Mouse (Mus musculus): ENCODE data around the gene Mllt1. TPM values are rescaled to one million over a fixed set of nuclear protein-coding genes. Genes with fewer than 3 reads are reported as not detected.

Gene Mllt1
- total and polyA plus RNA-seq, 3 experiments = 25.0 to 63.0 TPM; not detected in 1

DNA sequence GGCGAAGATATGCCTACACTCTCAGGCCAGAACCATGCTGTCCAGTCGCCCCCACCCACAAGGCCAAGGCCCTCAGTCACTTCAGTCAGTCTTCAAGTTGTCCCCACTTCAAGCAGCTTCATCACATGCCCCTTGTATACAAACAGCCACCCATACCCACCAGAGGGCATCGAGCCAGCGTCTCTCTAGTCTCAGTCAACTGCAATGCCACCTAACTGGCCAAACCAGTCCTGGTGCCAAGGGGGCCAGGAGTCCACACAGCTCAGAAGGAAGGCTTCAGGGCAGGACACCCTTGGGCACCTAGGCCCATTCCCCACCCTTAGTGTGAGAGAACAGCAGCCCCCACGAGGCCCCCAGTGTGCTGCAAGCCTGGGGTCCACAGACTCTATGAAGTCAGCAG is 28.1 kb downstream of the Mllt1 start:
- H3K4me1 ChIP-seq (ENCODE audit: control insufficient read depth in 1 of 2, insufficient read depth in 2 of 2, low read length in 2 of 2) = no peaks in the 10 kb centered on the region
- no peak overlapping the region for H3K27ac ChIP-seq (ENCODE audit: control insufficient read depth, low read depth, low read length)
- H3K27me3 ChIP-seq (ENCODE audit: control insufficient read depth in 1 of 2, insufficient read depth in 2 of 2, low read length in 2 of 2) = no peaks in the 10 kb centered on the region
- no peak for TF ChIP-seq TBP (IDR thresholded peaks at IDR 0.05; ENCODE audit: low read depth, low read length)
- no peak for TF ChIP-seq MAX (IDR thresholded peaks at IDR 0.05; ENCODE audit: low read length)
- TF ChIP-seq NELFE (IDR thresholded peaks at IDR 0.05; ENCODE audit: low read depth, low read length) = no peak
- TF ChIP-seq RCOR1 (IDR thresholded peaks at IDR 0.05; ENCODE audit: low read depth, low read length) = no peak
- H3K79me2 ChIP-seq (ENCODE audit: control insufficient read depth, insufficient read depth, low read length, poor library complexity) = no peaks in the 10 kb centered on the region
- no peak overlapping the region for H3K9ac ChIP-seq (ENCODE audit: control insufficient read depth, low read depth, low read length, poor library complexity, severe bottlenecking)
- peaks cover 0 to 2% of the 10 kb centered on the region in 2 experiments; a peak in 2 of 4 replicates for H3K36me3 ChIP-seq (ENCODE audit: control insufficient read depth in 1 of 2, insufficient read depth in 2 of 2, low read length in 2 of 2)
- DNase-seq (ENCODE audit: low read depth, low spot score) = no peak
- no peak overlapping the region for H3K4me3 ChIP-seq (ENCODE audit: control insufficient read depth in 1 of 2, insufficient read depth in 1 of 2, low read depth in 2 of 2, low read length in 2 of 2)
- no peaks in the 10 kb centered on the region for H3K9me3 ChIP-seq (replicated peaks; ENCODE audit: insufficient read depth, low read length)

GRCm38 (mm10) chr17:56906166-56906565 is 29.0 kb downstream of the Mllt1 start:
- no peaks in the 10 kb centered on the region for H3K79me2 ChIP-seq (ENCODE audit: control insufficient read depth, insufficient read depth, low read length, poor library complexity)
- DNase-seq (ENCODE audit: low read depth, low spot score) = no peak
- H3K27me3 ChIP-seq (ENCODE audit: control insufficient read depth in 1 of 2, insufficient read depth in 2 of 2, low read length in 2 of 2) = no peaks in the 10 kb centered on the region
- no peak overlapping the region for H3K9ac ChIP-seq (ENCODE audit: control insufficient read depth, low read depth, low read length, poor library complexity, severe bottlenecking)
- H3K4me1 ChIP-seq (ENCODE audit: control insufficient read depth in 1 of 2, insufficient read depth in 2 of 2, low read length in 2 of 2) = no peaks in the 10 kb centered on the region
- no peak overlapping the region for H3K4me3 ChIP-seq (ENCODE audit: control insufficient read depth in 1 of 2, insufficient read depth in 1 of 2, low read depth in 2 of 2, low read length in 2 of 2)
- no peak overlapping the region for H3K27ac ChIP-seq (ENCODE audit: control insufficient read depth, low read depth, low read length)
- H3K9me3 ChIP-seq (replicated peaks; ENCODE audit: insufficient read depth, low read length) = no peaks in the 10 kb centered on the region
- peaks cover 0 to 2% of the 10 kb centered on the region in 2 experiments; a peak in 2 of 4 replicates for H3K36me3 ChIP-seq (ENCODE audit: control insufficient read depth in 1 of 2, insufficient read depth in 2 of 2, low read length in 2 of 2)
- TF ChIP-seq ELF1 (IDR thresholded peaks at IDR 0.05; ENCODE audit: low read depth, low read length) (no peak), GATA1 (IDR thresholded peaks at IDR 0.05; ENCODE audit: low read depth, low read length) (no peak), ZKSCAN1 (IDR thresholded peaks at IDR 0.05; ENCODE audit: low read depth, low read length) (no peak), KAT2A (conservative IDR thresholded peaks at IDR 0.05; ENCODE audit: low read depth, low read length) (no peak), GABPA (IDR thresholded peaks at IDR 0.05; ENCODE audit: low read depth, low read length) (no peak), TAL1 (IDR thresholded peaks at IDR 0.05; ENCODE audit: low read length) (no peak), SMC3 (IDR thresholded peaks at IDR 0.05; ENCODE audit: low read depth, low read length) (no peak), POLR2AphosphoS5 (IDR thresholded peaks at IDR 0.05; ENCODE audit: borderline replicate concordance, low read depth, low read length) (no peak), CHD1 (IDR thresholded peaks at IDR 0.05; ENCODE audit: low read depth, low read length) (no peak), MEF2A (IDR thresholded peaks at IDR 0.05; ENCODE audit: extremely low read depth, insufficient replicate concordance, low read depth, low read length, poor library complexity, severe bottlenecking) (no peak), NRF1 (IDR thresholded peaks at IDR 0.05; ENCODE audit: insufficient read depth, low read depth, low read length, poor library complexity, severe bottlenecking) (no peak), BHLHE40 (IDR thresholded peaks at IDR 0.05; ENCODE audit: borderline replicate concordance, low read depth, low read length) (no peak), EP300 (IDR thresholded peaks at IDR 0.05; ENCODE audit: low read depth in 1 of 2, low read length in 2 of 2) (no peak), HCFC1 (IDR thresholded peaks at IDR 0.05; ENCODE audit: low read depth, low read length) (no peak), MXI1 (IDR thresholded peaks at IDR 0.05; ENCODE audit: low read depth, low read length) (no peak), NELFE (IDR thresholded peaks at IDR 0.05; ENCODE audit: low read depth, low read length) (no peak), POLR2A (IDR thresholded peaks at IDR 0.05; ENCODE audit: control insufficient read depth in 1 of 2, insufficient read depth in 1 of 2, low read depth in 1 of 2, low read length in 2 of 2, poor library complexity in 1 of 2) (no peak)
